Mouse (Mus musculus): ENCODE measurements at regions not wholly inside any gene's neighbourhood (a gene's known extent, or its start where the extent isn't known, plus 50 kb on each side); places are given as distances from the start of the nearest gene placed in this dataset.

- WGBS, result 93% methylated on average over 3 of the region's 3 CpGs
- Histone ChIP-seq H3K9ac (no peak overlapping the region), H3K4me3 (no peak overlapping the region), H3K4me2 (no peak overlapping the region), H3K27me3 (0 out of 2 replicates have a peak, but pooled peaks cover 2% of the 10 kb centered on the region), H3K36me3 (ENCODE audit: poor library complexity, severe bottlenecking) (no peaks in the 10 kb centered on the region), H3K27ac (no peak overlapping the region), H3K9me3 (replicated peaks) (no peaks in the 10 kb centered on the region), H3K4me1 (no peaks in the 10 kb centered on the region)
- no peak for ATAC-seq
Measured at GRCm38 (mm10) chr6:120614526-120614925, 51.6 kb upstream of the Cecr2 start.

GRCm38 (mm10) chr6:120612346-120612745 is 53.8 kb upstream of the Cecr2 start:
- Histone ChIP-seq H3K9me3 (replicated peaks) (no peaks in the 10 kb centered on the region), H3K9ac (no peak overlapping the region), H3K27me3 (peaks cover 11% of the 10 kb centered on the region), H3K4me2 (no peak overlapping the region), H3K36me3 (ENCODE audit: poor library complexity, severe bottlenecking) (no peaks in the 10 kb centered on the region), H3K4me3 (no peak overlapping the region), H3K4me1 (no peaks in the 10 kb centered on the region), H3K27ac (no peak overlapping the region)
- no peak for ATAC-seq
- 80% methylated on average over 7 of the region's 7 CpGs for WGBS

GRCm38 (mm10) chr6:120609858-120610257 is 56.3 kb upstream of the Cecr2 start:
- Histone ChIP-seq H3K9ac (no peak overlapping the region), H3K27me3 (peaks cover 22% of the 10 kb centered on the region), H3K4me1 (peaks cover 3% of the 10 kb centered on the region), H3K4me2 (no peak overlapping the region), H3K9me3 (replicated peaks) (no peaks in the 10 kb centered on the region), H3K4me3 (no peak overlapping the region), H3K36me3 (ENCODE audit: poor library complexity, severe bottlenecking) (no peaks in the 10 kb centered on the region), H3K27ac (no peak overlapping the region)
- no peak for ATAC-seq
- 87% methylated on average over 4 of the region's 4 CpGs for WGBS

GRCm38 (mm10) chr6:120605471-120605870 is 60.7 kb upstream of the Cecr2 start:
- Histone ChIP-seq H3K4me1 (peaks cover 15% of the 10 kb centered on the region), H3K4me3 (no peak overlapping the region), H3K36me3 (ENCODE audit: poor library complexity, severe bottlenecking) (no peaks in the 10 kb centered on the region), H3K4me2 (no peak overlapping the region), H3K9ac (no peak overlapping the region), H3K9me3 (replicated peaks) (no peaks in the 10 kb centered on the region), H3K27me3 (peaks cover 22% of the 10 kb centered on the region), H3K27ac (no peak overlapping the region)
- WGBS, result 91% methylated on average over 2 of the region's 2 CpGs
- ATAC-seq, result no peak

- H3K4me2 ChIP-seq, result no peak overlapping the region
- H3K4me3 ChIP-seq, result no peak overlapping the region
- H3K9ac ChIP-seq, result 0 out of 2 replicates have a peak overlapping the region, but pooled peaks have one; percentile 6
- peaks cover 20% of the 10 kb centered on the region for H3K27me3 ChIP-seq
- no peaks in the 10 kb centered on the region for H3K36me3 ChIP-seq (ENCODE audit: poor library complexity, severe bottlenecking)
- H3K27ac ChIP-seq, result peak overlapping the region; percentile 63
- H3K9me3 ChIP-seq (replicated peaks), result no peaks in the 10 kb centered on the region
- 19% methylated on average over 6 of the region's 6 CpGs for WGBS
- ATAC-seq, result peak; percentile 88
- H3K4me1 ChIP-seq, result peaks cover 15% of the 10 kb centered on the region
Measured at GRCm38 (mm10) chr6:120604020-120604958, 61.9 kb upstream of the Cecr2 start.

GRCm38 (mm10) chr6:120603454-120603853 is 62.7 kb upstream of the Cecr2 start:
- ATAC-seq, result no peak
- Histone ChIP-seq H3K9me3 (replicated peaks) (no peaks in the 10 kb centered on the region), H3K4me2 (no peak overlapping the region), H3K9ac (no peak overlapping the region), H3K27me3 (peaks cover 17% of the 10 kb centered on the region), H3K4me1 (peaks cover 15% of the 10 kb centered on the region), H3K27ac (no peak overlapping the region), H3K36me3 (ENCODE audit: poor library complexity, severe bottlenecking) (no peaks in the 10 kb centered on the region), H3K4me3 (no peak overlapping the region)
- WGBS, result 47% methylated on average over 2 of the region's 2 CpGs

- Histone ChIP-seq H3K27ac (no peak overlapping the region), H3K27me3 (no peaks in the 10 kb centered on the region), H3K4me3 (no peak overlapping the region), H3K4me1 (peaks cover 15% of the 10 kb centered on the region), H3K9me3 (replicated peaks) (no peaks in the 10 kb centered on the region), H3K9ac (no peak overlapping the region), H3K36me3 (ENCODE audit: poor library complexity, severe bottlenecking) (no peaks in the 10 kb centered on the region), H3K4me2 (no peak overlapping the region)
- no peak for ATAC-seq
- WGBS, result 89% methylated on average over 2 of the region's 2 CpGs
Measured at GRCm38 (mm10) chr6:120600376-120600775, 65.8 kb upstream of the Cecr2 start.

DNA sequence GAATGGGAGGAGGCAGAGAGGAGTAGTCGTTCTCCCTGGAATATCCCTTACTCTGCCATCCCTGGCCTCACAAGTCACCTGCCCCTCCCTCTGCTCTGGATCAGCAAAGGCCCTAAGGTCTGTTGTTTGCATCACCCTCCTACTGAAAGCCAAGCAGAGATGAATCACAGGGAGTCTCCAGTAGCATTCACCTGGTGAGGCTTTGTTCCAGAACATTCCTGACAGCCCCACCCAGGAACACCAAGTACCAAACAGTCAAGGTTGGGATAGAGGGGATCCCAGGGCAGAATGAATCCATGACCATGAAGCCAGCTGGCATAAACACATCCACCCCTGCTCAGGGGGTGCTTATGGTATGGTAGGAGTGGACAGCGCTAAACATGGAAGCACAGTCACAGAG is 67.4 kb upstream of the Hdhd5 start:
- no peak overlapping the region for H3K4me2 ChIP-seq
- H3K4me3 ChIP-seq, result no peak overlapping the region
- no peak overlapping the region for H3K9ac ChIP-seq
- H3K36me3 ChIP-seq (ENCODE audit: poor library complexity, severe bottlenecking), result no peaks in the 10 kb centered on the region
- no peaks in the 10 kb centered on the region for H3K27me3 ChIP-seq
- ATAC-seq, result no peak
- no peak overlapping the region for H3K27ac ChIP-seq
- H3K4me1 ChIP-seq, result no peaks in the 10 kb centered on the region
- WGBS, result 81% methylated on average over 2 of the region's 2 CpGs
- no peaks in the 10 kb centered on the region for H3K9me3 ChIP-seq (replicated peaks)

GRCm38 (mm10) chr6:120597887-120598286 is 66.8 kb upstream of the Hdhd5 start:
- no peak overlapping the region for H3K27ac ChIP-seq
- no peak overlapping the region for H3K4me3 ChIP-seq
- no peak overlapping the region for H3K9ac ChIP-seq
- no peak overlapping the region for H3K4me2 ChIP-seq
- no peaks in the 10 kb centered on the region for H3K9me3 ChIP-seq (replicated peaks)
- WGBS, result 36% methylated on average over 3 of the region's 3 CpGs
- H3K27me3 ChIP-seq, result no peaks in the 10 kb centered on the region
- H3K36me3 ChIP-seq (ENCODE audit: poor library complexity, severe bottlenecking), result no peaks in the 10 kb centered on the region
- peaks cover 2% of the 10 kb centered on the region; the same call in 1 of the 2 replicates for H3K4me1 ChIP-seq
- no peak for ATAC-seq

DNA sequence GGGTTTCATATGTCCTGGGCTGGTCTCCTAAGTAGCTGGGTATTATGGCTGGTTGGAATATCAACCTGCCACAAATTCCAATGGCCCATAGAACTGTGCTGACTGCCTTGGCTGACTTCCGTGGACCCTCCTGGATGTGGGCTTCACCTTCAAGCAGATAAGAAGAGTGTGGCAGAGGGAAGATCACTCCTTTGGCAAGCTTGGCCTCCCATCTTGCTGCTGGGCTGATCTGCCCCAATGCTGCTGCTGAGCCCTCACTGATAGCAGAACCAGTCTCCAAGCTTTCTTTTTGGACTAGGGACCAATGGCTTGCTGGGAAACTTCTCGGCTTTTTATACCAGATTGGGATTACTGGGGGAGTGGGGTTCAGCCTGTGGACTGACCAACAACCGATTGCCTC is 65.6 kb upstream of the Hdhd5 start:
- Histone ChIP-seq H3K4me3 (no peak overlapping the region), H3K27ac (no peak overlapping the region), H3K36me3 (ENCODE audit: poor library complexity, severe bottlenecking) (no peaks in the 10 kb centered on the region), H3K9ac (no peak overlapping the region), H3K9me3 (replicated peaks) (no peaks in the 10 kb centered on the region), H3K27me3 (no peaks in the 10 kb centered on the region), H3K4me2 (no peak overlapping the region), H3K4me1 (peaks cover 14% of the 10 kb centered on the region)
- no peak for ATAC-seq
- 86% methylated on average over 3 of the region's 3 CpGs for WGBS

DNA sequence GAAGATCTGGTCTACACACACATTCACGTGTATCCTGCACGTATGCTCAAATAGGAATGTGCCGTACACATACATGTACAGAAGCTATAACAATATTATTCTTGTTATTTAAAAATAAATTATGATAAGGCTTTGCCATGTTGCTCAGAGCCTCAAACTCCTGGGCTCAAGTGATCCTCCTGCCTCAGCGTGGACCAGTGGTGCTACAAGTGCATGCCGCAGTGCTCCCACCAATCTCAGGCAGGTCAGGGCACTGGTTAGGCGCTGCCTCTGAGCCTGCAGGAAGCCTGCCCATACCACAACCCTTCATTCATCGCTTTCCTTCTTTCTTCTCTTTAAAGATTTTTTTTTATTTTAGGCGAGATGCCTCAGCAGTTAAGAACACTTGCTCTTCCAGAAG is 63.3 kb upstream of the Hdhd5 start:
- H3K9ac ChIP-seq, result no peak overlapping the region
- H3K36me3 ChIP-seq (ENCODE audit: poor library complexity, severe bottlenecking), result no peaks in the 10 kb centered on the region
- WGBS, result 87% methylated on average over 8 of the region's 8 CpGs
- H3K9me3 ChIP-seq (replicated peaks), result no peaks in the 10 kb centered on the region
- no peaks in the 10 kb centered on the region for H3K27me3 ChIP-seq
- H3K4me3 ChIP-seq, result no peak overlapping the region
- H3K27ac ChIP-seq, result no peak overlapping the region
- no peak for ATAC-seq
- H3K4me2 ChIP-seq, result no peak overlapping the region
- H3K4me1 ChIP-seq, result peaks cover 14% of the 10 kb centered on the region

- peak; percentile 62 for ATAC-seq
- no peaks in the 10 kb centered on the region for H3K27me3 ChIP-seq
- no peaks in the 10 kb centered on the region for H3K9me3 ChIP-seq (replicated peaks)
- H3K4me3 ChIP-seq, result no peak overlapping the region
- no peaks in the 10 kb centered on the region for H3K36me3 ChIP-seq (ENCODE audit: poor library complexity, severe bottlenecking)
- H3K4me2 ChIP-seq, result peak overlapping the region; percentile 36
- WGBS, result 27% methylated on average over 7 of the region's 7 CpGs
- H3K9ac ChIP-seq, result 0 out of 2 replicates have a peak overlapping the region, but pooled peaks have one; percentile 2
- peaks cover 14% of the 10 kb centered on the region for H3K4me1 ChIP-seq
- peak overlapping the region; percentile 69; the same call in 1 of the 2 replicates for H3K27ac ChIP-seq
Measured at GRCm38 (mm10) chr6:120592705-120593104, 61.6 kb upstream of the Hdhd5 start.

Measured in forebrain, embryonic 13.5 days (tissue).